Mouse (Mus musculus) bone marrow macrophage, adult 2 months (primary cell): ENCODE results near the gene Cox7a2.

Experiments used
- CTCF ChIP-seq: IDR thresholded peaks from 2 replicates; pipeline ENCODE4 v1.5.1; 2012; ENCODE audit warnings: low read depth, mild to moderate bottlenecking, low read length, moderate library complexity
- POLR2A ChIP-seq: IDR thresholded peaks from 2 replicates; pipeline ENCODE4 v1.6.1; 2012; ENCODE audit warnings: mild to moderate bottlenecking, low read depth, low read length, borderline replicate concordance

- TF ChIP-seq POLR2A (no peak), CTCF (no peak)
Measured at GRCm38 (mm10) chr9:79716909-79717835, 42.5 kb downstream of the Cox7a2 start.
